Mouse (Mus musculus) embryonic facial prominence, embryonic 14.5 days (tissue): ENCODE measurements at regions not wholly inside any gene's neighbourhood (a gene's known extent, or its start where the extent isn't known, plus 50 kb on each side); places are given as distances from the start of the nearest gene placed in this dataset.

Source experiments
- ATAC-seq: fragments of 200-750 bp; cut with Nextera tagmentation; 2 replicates; pipeline ENCODE4 v1.8.0; 2017; ENCODE audit warnings: low read depth, moderate number of reproducible peaks, moderate TSS enrichment
- DNase-seq: peaks from one replicate; pipeline ENCODE4 v3.0.0-alpha.2; 2015; ENCODE audit warnings: low spot score
- H3K27ac ChIP-seq: fragments of 300-500 bp; sonication (generic); replicated peaks from 2 replicates; pipeline ENCODE4 v1.5.1; 2014; ENCODE audit warnings: low read depth, mild to moderate bottlenecking, low read length, moderate library complexity
- H3K27me3 ChIP-seq: fragments of 300-500 bp; sonication (generic); replicated peaks from 2 replicates; pipeline ENCODE4 v1.6.1; 2014; ENCODE audit warnings: low read length; ENCODE audit not compliant: control insufficient read depth, insufficient read depth
- H3K36me3 ChIP-seq: fragments of 300-500 bp; sonication (generic); 2 replicates; pipeline ENCODE4 v1.6.1; 2014; ENCODE audit warnings: low read length, mixed read lengths; ENCODE audit not compliant: control insufficient read depth, insufficient read depth
- H3K4me1 ChIP-seq: fragments of 300-500 bp; sonication (generic); 2 replicates; pipeline ENCODE4 v1.6.1; 2014; ENCODE audit warnings: antibody characterized with exemption, low read length; ENCODE audit not compliant: control insufficient read depth, insufficient read depth
- H3K4me2 ChIP-seq: fragments of 300-500 bp; sonication (generic); 2 replicates; pipeline ENCODE4 v1.6.1; 2014; ENCODE audit warnings: low read depth, mild to moderate bottlenecking, low read length, moderate library complexity, mixed read lengths
- H3K4me3 ChIP-seq: fragments of 300-500 bp; sonication (generic); 2 replicates; pipeline ENCODE4 v1.5.1; 2014; ENCODE audit warnings: low read depth, mild to moderate bottlenecking, low read length
- H3K9ac ChIP-seq: fragments of 300-500 bp; sonication (generic); 2 replicates; pipeline ENCODE4 v1.6.1; 2014; ENCODE audit warnings: low read depth, mild to moderate bottlenecking, low read length, moderate library complexity, mixed read lengths
- H3K9me3 ChIP-seq: fragments of 300-500 bp; sonication (generic); 2 replicates; pipeline ENCODE4 v1.6.1; 2016; ENCODE audit warnings: low read length; ENCODE audit not compliant: control insufficient read depth
- WGBS: fragments of 180-500 bp; shearing (Covaris S2); extraction: QIAGEN DNeasy Blood & Tissue Kit; methylation state at CpG from one replicate; pipeline ENCODE4 v1.1.7; 2014; 5-methylcytosine and 5-hydroxymethylcytosine counted together

- Histone ChIP-seq H3K4me3 (no peak overlapping the region), H3K27ac (no peak overlapping the region), H3K9ac (no peak overlapping the region), H3K4me2 (no peak overlapping the region), H3K36me3 (no peaks in the 10 kb centered on the region), H3K9me3 (no peaks in the 10 kb centered on the region), H3K4me1 (0 out of 2 replicates have a peak, but pooled peaks cover 3% of the 10 kb centered on the region), H3K27me3 (no peaks in the 10 kb centered on the region)
- ATAC-seq (no peak), DNase-seq (peak; percentile 15)
- 77% methylated on average over 10 of the region's 10 CpGs for WGBS
Observed at GRCm38 (mm10) chr10:122560001-122560695, 111.8 kb downstream of the Avpr1a start.

GRCm38 (mm10) chr10:122561924-122562323 is 113.6 kb downstream of the Avpr1a start:
- Histone ChIP-seq H3K9ac (no peak overlapping the region), H3K27me3 (no peaks in the 10 kb centered on the region), H3K36me3 (no peaks in the 10 kb centered on the region), H3K4me3 (no peak overlapping the region), H3K9me3 (no peaks in the 10 kb centered on the region), H3K27ac (no peak overlapping the region), H3K4me1 (0 out of 2 replicates have a peak, but pooled peaks cover 3% of the 10 kb centered on the region), H3K4me2 (no peak overlapping the region)
- WGBS: 39% methylated on average over 3 of the region's 3 CpGs
- DNase-seq: no peak
- no peak for ATAC-seq

GRCm38 (mm10) chr10:122562542-122562941 is 114.2 kb downstream of the Avpr1a start:
- 0 out of 2 replicates have a peak, but pooled peaks cover 3% of the 10 kb centered on the region for H3K4me1 ChIP-seq
- H3K27me3 ChIP-seq: no peaks in the 10 kb centered on the region
- no peaks in the 10 kb centered on the region for H3K9me3 ChIP-seq
- no peak overlapping the region for H3K27ac ChIP-seq
- H3K9ac ChIP-seq: no peak overlapping the region
- no peak overlapping the region for H3K4me3 ChIP-seq
- DNase-seq (no peak), ATAC-seq (no peak)
- no peak overlapping the region for H3K4me2 ChIP-seq
- H3K36me3 ChIP-seq: no peaks in the 10 kb centered on the region
- 46% methylated on average over 6 of the region's 6 CpGs for WGBS

- DNase-seq (peak; percentile 41), ATAC-seq (no peak)
- H3K36me3 ChIP-seq: no peaks in the 10 kb centered on the region
- no peaks in the 10 kb centered on the region for H3K9me3 ChIP-seq
- peak overlapping the region; percentile 15; the same call in 1 of the 2 replicates for H3K4me3 ChIP-seq
- peak overlapping the region; percentile 48 for H3K9ac ChIP-seq
- H3K4me2 ChIP-seq: peak overlapping the region; percentile 48
- no peak overlapping the region for H3K27ac ChIP-seq
- 0 out of 2 replicates have a peak, but pooled peaks cover 3% of the 10 kb centered on the region for H3K4me1 ChIP-seq
- 20% methylated on average over 10 of the region's 10 CpGs for WGBS
- no peaks in the 10 kb centered on the region for H3K27me3 ChIP-seq
Observed at GRCm38 (mm10) chr10:122563973-122564372, 114.6 kb upstream of the Ppm1h start.

GRCm38 (mm10) chr10:122564473-122564872 is 114.1 kb upstream of the Ppm1h start:
- 71% methylated on average over 10 of the region's 10 CpGs for WGBS
- DNase-seq (no peak), ATAC-seq (no peak)
- H3K4me1 ChIP-seq: 0 out of 2 replicates have a peak, but pooled peaks cover 3% of the 10 kb centered on the region
- H3K27me3 ChIP-seq: no peaks in the 10 kb centered on the region
- no peak overlapping the region for H3K27ac ChIP-seq
- H3K4me3 ChIP-seq: 0 out of 2 replicates have a peak overlapping the region, but pooled peaks have one; percentile 15
- H3K9ac ChIP-seq: peak overlapping the region; percentile 48
- no peaks in the 10 kb centered on the region for H3K9me3 ChIP-seq
- H3K36me3 ChIP-seq: no peaks in the 10 kb centered on the region
- peak overlapping the region; percentile 48 for H3K4me2 ChIP-seq

- DNase-seq: no peak
- Histone ChIP-seq H3K4me2 (no peak overlapping the region), H3K27ac (no peak overlapping the region), H3K9me3 (no peaks in the 10 kb centered on the region), H3K4me1 (0 out of 2 replicates have a peak, but pooled peaks cover 3% of the 10 kb centered on the region), H3K9ac (no peak overlapping the region), H3K27me3 (no peaks in the 10 kb centered on the region), H3K36me3 (no peaks in the 10 kb centered on the region), H3K4me3 (no peak overlapping the region)
- ATAC-seq: no peak
- WGBS: 58% methylated on average over 4 of the region's 4 CpGs
Observed at GRCm38 (mm10) chr10:122566601-122567000, 112.0 kb upstream of the Ppm1h start.

GRCm38 (mm10) chr10:122569546-122570202 is 108.9 kb upstream of the Ppm1h start:
- 71% methylated on average over 13 of the region's 13 CpGs for WGBS

GRCm38 (mm10) chr10:122570909-122571551 is 107.5 kb upstream of the Ppm1h start:
- ATAC-seq (no peak), DNase-seq (peak; percentile 20)
- no peak overlapping the region for H3K27ac ChIP-seq
- no peaks in the 10 kb centered on the region for H3K36me3 ChIP-seq
- H3K9me3 ChIP-seq: no peaks in the 10 kb centered on the region
- no peaks in the 10 kb centered on the region for H3K4me1 ChIP-seq
- no peak overlapping the region for H3K4me2 ChIP-seq
- H3K9ac ChIP-seq: 0 out of 2 replicates have a peak overlapping the region, but pooled peaks have one; percentile 16
- H3K27me3 ChIP-seq: no peaks in the 10 kb centered on the region
- 25% methylated on average over 13 of the region's 13 CpGs for WGBS
- H3K4me3 ChIP-seq: no peak overlapping the region

More at GRCm38 (mm10) chr10:122569546-122570202, 108.9 kb upstream of the Ppm1h start:
- H3K9ac ChIP-seq: no peak overlapping the region
- no peaks in the 10 kb centered on the region for H3K36me3 ChIP-seq
- DNase-seq (peak; percentile 7), ATAC-seq (no peak)
- no peaks in the 10 kb centered on the region for H3K9me3 ChIP-seq
- H3K27me3 ChIP-seq: no peaks in the 10 kb centered on the region
- no peaks in the 10 kb centered on the region for H3K4me1 ChIP-seq
- no peak overlapping the region for H3K4me3 ChIP-seq
- no peak overlapping the region for H3K4me2 ChIP-seq
- H3K27ac ChIP-seq: no peak overlapping the region
